Mouse (Mus musculus): ENCODE results near the gene Vsig4. TPM values are rescaled to one million over a fixed set of nuclear protein-coding genes. Genes with fewer than 3 reads are reported as not detected.
"Not testable (repeated sequence)": the region's sequence is repeated elsewhere in the genome, so short reads cannot be mapped to it uniquely, and the experiment has no call there.

Gene Vsig4
- not detected for polyA plus RNA-seq (2017; shearing (Covaris generic))

- no peak for ATAC-seq
These were observed at the start of gene Vsig4 for GRCm38 (mm10) chrX:96293338-96293737. Gene Vsig4 (minus strand): TSS chrX:96293438.

GRCm38 (mm10) chrX:96339108-96339507 is 45.9 kb upstream of the Vsig4 start:
- no peak for ATAC-seq

GRCm38 (mm10) chrX:96329764-96330163 is 36.5 kb upstream of the Vsig4 start:
- no peak for ATAC-seq

GRCm38 (mm10) chrX:96256509-96256908 is 36.7 kb downstream of the Vsig4 start:
- ATAC-seq = no peak

GRCm38 (mm10) chrX:96239644-96240043 is 53.6 kb downstream of the Vsig4 start:
- no peak for ATAC-seq

GRCm38 (mm10) chrX:96239037-96239436 is 54.2 kb downstream of the Vsig4 start:
- no peak for ATAC-seq

GRCm38 (mm10) chrX:96235775-96236174 is 57.5 kb downstream of the Vsig4 start:
- no peak for ATAC-seq

- ATAC-seq = no peak
These were observed 66.2 kb downstream of the Vsig4 start for GRCm38 (mm10) chrX:96227030-96227429.

- ATAC-seq = no peak
These were observed 67.8 kb downstream of the Vsig4 start for GRCm38 (mm10) chrX:96225474-96225873.

GRCm38 (mm10) chrX:96224210-96224609 is 69.0 kb downstream of the Vsig4 start:
- ATAC-seq = no peak

GRCm38 (mm10) chrX:96218088-96218487 is 75.2 kb downstream of the Vsig4 start:
- ATAC-seq = no peak

GRCm38 (mm10) chrX:96206872-96207271 is 86.4 kb downstream of the Vsig4 start:
- ATAC-seq = no peak

- ATAC-seq = not testable (repeated sequence)
These were observed 88.1 kb downstream of the Vsig4 start for GRCm38 (mm10) chrX:96205143-96205542.

Other genes starting within 250 kb of the Vsig4 start
- gene Msn, start 197.4 kb downstream of the Vsig4 start, polyA plus RNA-seq (2017; shearing (Covaris generic)) = 100 to 1,000 TPM; 744 to 801 TPM
- gene Heph, start 161.9 kb upstream of the Vsig4 start, polyA plus RNA-seq (2017; shearing (Covaris generic)) = not detected
- not detected for gene Hsf3, start 162.9 kb upstream of the Vsig4 start, polyA plus RNA-seq (2017; shearing (Covaris generic))